Mouse (Mus musculus) stomach, postnatal 0 days (tissue): ENCODE measurements around the gene Amigo2. TPM values are rescaled to one million over a fixed set of nuclear protein-coding genes. Genes with fewer than 3 reads are reported as not detected.

Source experiments
- ATAC-seq: fragments of 200-750 bp; cut with Nextera tagmentation; 2 replicates; pipeline ENCODE4 v1.8.0; 2017; ENCODE audit not compliant: low FRiP score, low TSS enrichment
- DNase-seq: peaks from one replicate; pipeline ENCODE4 v3.0.0-alpha.2; 2016; ENCODE audit warnings: low spot score
- H3K27ac ChIP-seq: fragments of 300-500 bp; sonication (generic); replicated peaks from 2 replicates; pipeline ENCODE4 v1.5.1; 2014; ENCODE audit warnings: mild to moderate bottlenecking, control low read depth
- H3K27me3 ChIP-seq: fragments of 300-500 bp; sonication (generic); 2 replicates; pipeline ENCODE4 v1.6.1; 2014; ENCODE audit warnings: low read length; ENCODE audit not compliant: control insufficient read depth, insufficient read depth
- H3K36me3 ChIP-seq: fragments of 300-500 bp; sonication (generic); 2 replicates; pipeline ENCODE4 v1.6.1; 2014; ENCODE audit warnings: low read length, mixed read lengths; ENCODE audit not compliant: control insufficient read depth, insufficient read depth
- H3K4me1 ChIP-seq: fragments of 300-500 bp; sonication (generic); replicated peaks from 2 replicates; pipeline ENCODE4 v1.6.1; 2014; ENCODE audit warnings: antibody characterized with exemption; ENCODE audit not compliant: control insufficient read depth, insufficient read depth
- H3K4me2 ChIP-seq: fragments of 300-500 bp; sonication (generic); replicated peaks from 2 replicates; pipeline ENCODE4 v1.6.1; 2014; ENCODE audit warnings: low read depth, mild to moderate bottlenecking, control low read depth, moderate library complexity
- H3K4me3 ChIP-seq: fragments of 300-500 bp; sonication (generic); 2 replicates; pipeline ENCODE4 v1.5.1; 2014; ENCODE audit warnings: low read depth, low read length, control low read depth
- H3K9ac ChIP-seq: fragments of 300-500 bp; sonication (generic); 2 replicates; pipeline ENCODE4 v1.6.1; 2014; ENCODE audit warnings: mild to moderate bottlenecking, low read length, control low read depth, mixed read lengths
- H3K9me3 ChIP-seq: fragments of 300-500 bp; sonication (generic); 2 replicates; pipeline ENCODE4 v1.6.1; 2016; ENCODE audit warnings: low read length; ENCODE audit not compliant: control insufficient read depth
- CTCF ChIP-seq: IDR thresholded peaks from 2 replicates; pipeline ENCODE4 v1.5.1; 2016; ENCODE audit warnings: antibody characterized with exemption, low read depth, mild to moderate bottlenecking, moderate library complexity
- EP300 ChIP-seq: optimal IDR thresholded peaks from 2 replicates; pipeline ENCODE3; 2016; ENCODE audit warnings: antibody characterized with exemption
- WGBS: fragments of 180-500 bp; shearing (Covaris S2); extraction: QIAGEN DNeasy Blood & Tissue Kit; methylation state at CpG from one replicate; pipeline ENCODE4 v1.1.7; 2014; 5-methylcytosine and 5-hydroxymethylcytosine counted together
- polyA plus RNA-seq: library from polyadenylated mRNA; unstranded; fragments of >200 nt; fragmentation: Nextera tagmentation; extraction: Ambion mirVana; gene quantifications from 2 replicates; pipeline ENCODE4 v1.2.1, GENCODE M21; 2015

The Amigo2 gene
- 2.6 and 2.9 TPM in 2 replicates for polyA plus RNA-seq

GRCm38 (mm10) chr15:97246911-97247790 lies at the start of gene Amigo2, which contains the start of gene Pced1b:
Gene Amigo2 (minus strand): TSS chr15:97247287.
Gene Pced1b (plus strand): TSS chr15:97247107.
- DNase-seq (peak; percentile 71), ATAC-seq (peak; percentile 83)
- no peaks in the 10 kb centered on the region; the same call in 1 of the 2 replicates for H3K27me3 ChIP-seq
- TF ChIP-seq CTCF = peak; percentile 48
- TF ChIP-seq EP300 = no peak
- peak within 1 kb of the TSS; percentile 94 for H3K4me2 ChIP-seq
- under 1% methylated on average over 104 of the region's 125 CpGs for whole genome bisulfite sequencing
- H3K36me3 ChIP-seq = no peaks in the 10 kb centered on the region
- peak within 1 kb of the TSS; percentile 81 for H3K4me3 ChIP-seq
- peak within 1 kb of the TSS; percentile 90 for H3K27ac ChIP-seq
- no peaks in the 10 kb centered on the region for H3K4me1 ChIP-seq
- H3K9ac ChIP-seq = peak within 1 kb of the TSS; percentile 91
- no peaks in the 10 kb centered on the region for H3K9me3 ChIP-seq

- 0 out of 2 replicates have a peak, but pooled peaks have one; percentile 21 for ATAC-seq
- TF ChIP-seq CTCF (no peak), EP300 (no peak)
Observed at GRCm38 (mm10) chr15:97291291-97292050, 44.4 kb upstream of the Amigo2 start.

GRCm38 (mm10) chr15:97290351-97290750 lies 43.3 kb upstream of the Amigo2 start:
- Histone ChIP-seq H3K27ac (no peak overlapping the region), H3K9ac (no peak overlapping the region), H3K27me3 (no peaks in the 10 kb centered on the region), H3K4me2 (no peak overlapping the region), H3K4me1 (no peaks in the 10 kb centered on the region), H3K4me3 (no peak overlapping the region), H3K9me3 (no peaks in the 10 kb centered on the region), H3K36me3 (no peaks in the 10 kb centered on the region)
- WGBS = 89% methylated on average over 6 of the region's 6 CpGs
- TF ChIP-seq CTCF (no peak), EP300 (no peak)
- no peak for DNase-seq
- no peak for ATAC-seq

More at GRCm38 (mm10) chr15:97291291-97292050, 44.4 kb upstream of the Amigo2 start:
- Histone ChIP-seq H3K9me3 (no peaks in the 10 kb centered on the region), H3K4me3 (no peak overlapping the region), H3K27me3 (no peaks in the 10 kb centered on the region), H3K27ac (no peak overlapping the region), H3K4me2 (no peak overlapping the region), H3K4me1 (no peaks in the 10 kb centered on the region), H3K36me3 (no peaks in the 10 kb centered on the region), H3K9ac (no peak overlapping the region)
- 72% methylated on average over 21 of the region's 21 CpGs for WGBS
- DNase-seq = no peak

GRCm38 (mm10) chr15:97289176-97289575 lies 42.1 kb upstream of the Amigo2 start:
- no peaks in the 10 kb centered on the region for H3K27me3 ChIP-seq
- H3K9me3 ChIP-seq = no peaks in the 10 kb centered on the region
- H3K27ac ChIP-seq = no peak overlapping the region
- H3K4me2 ChIP-seq = no peak overlapping the region
- no peak for DNase-seq
- H3K4me1 ChIP-seq = no peaks in the 10 kb centered on the region
- no peak overlapping the region for H3K9ac ChIP-seq
- H3K4me3 ChIP-seq = no peak overlapping the region
- no peak for ATAC-seq
- TF ChIP-seq EP300 (no peak), CTCF (no peak)
- no peaks in the 10 kb centered on the region for H3K36me3 ChIP-seq
- WGBS = 69% methylated on average over 4 of the region's 4 CpGs

- Histone ChIP-seq H3K9me3 (no peaks in the 10 kb centered on the region), H3K4me2 (no peak overlapping the region), H3K4me3 (no peak overlapping the region), H3K36me3 (no peaks in the 10 kb centered on the region), H3K27ac (no peak overlapping the region), H3K27me3 (no peaks in the 10 kb centered on the region), H3K4me1 (no peaks in the 10 kb centered on the region), H3K9ac (no peak overlapping the region)
- ATAC-seq (no peak), DNase-seq (no peak)
- TF ChIP-seq EP300 = no peak
- no peak for TF ChIP-seq CTCF
- WGBS = 75% methylated on average over 13 of the region's 13 CpGs
Observed at GRCm38 (mm10) chr15:97288690-97289089, 41.6 kb upstream of the Amigo2 start.
